Mouse (Mus musculus) CH12.LX (cell line): ENCODE measurements at regions not wholly inside any gene's neighbourhood (a gene's known extent, or its start where the extent isn't known, plus 50 kb on each side); places are given as distances from the start of the nearest gene placed in this dataset.

Experiments used
- DNase-seq: peaks from one replicate; pipeline ENCODE4 v3.0.0-alpha.2; 2013; ENCODE audit errors: extremely low read depth
- H3K27ac ChIP-seq: 2 replicates; pipeline ENCODE4 v1.5.1; 2012; ENCODE audit warnings: low read depth, mild to moderate bottlenecking, control low read depth, moderate library complexity; ENCODE audit not compliant: insufficient read depth
- H3K27me3 ChIP-seq: replicated peaks from 2 replicates; pipeline ENCODE3; 2012; ENCODE audit warnings: inconsistent platforms
- H3K36me3 ChIP-seq, 2 experiments: replicated peaks in 1 of 2; 2 replicates each; pipeline versions ENCODE3 to v1.6.1; 2012; ENCODE audit warnings: inconsistent platforms in 1 of 2, low read length in 1 of 2, mild to moderate bottlenecking in 1 of 2, mixed read lengths in 1 of 2, moderate library complexity in 1 of 2; ENCODE audit not compliant: control insufficient read depth in 1 of 2, insufficient read depth in 1 of 2
- H3K4me1 ChIP-seq, 2 experiments: 2 replicates each; pipeline ENCODE4 v1.6.1; 2012; ENCODE audit warnings: inconsistent platforms in 1 of 2, moderate library complexity in 1 of 2; ENCODE audit not compliant: insufficient read depth in 2 of 2, control insufficient read depth in 1 of 2
- H3K4me2 ChIP-seq: 2 replicates; pipeline ENCODE4 v1.6.1; 2012; ENCODE audit warnings: low read depth, mild to moderate bottlenecking, control low read depth; ENCODE audit not compliant: poor library complexity, insufficient read depth, severe bottlenecking
- H3K4me3 ChIP-seq, 3 experiments: fragments of 150-350 bp in 1 of 3; sonication (generic) in 1 of 3; replicated peaks in 1 of 3; 2 replicates each; pipeline versions ENCODE3 to v1.5.1; 2011 to 2012; ENCODE audit warnings: low read depth in 2 of 3, low read length in 2 of 3, mild to moderate bottlenecking in 2 of 3, moderate library complexity in 2 of 3, control low read depth in 1 of 3, improper control_type of control experiment in 1 of 3, inconsistent platforms in 1 of 3, mixed read lengths in 1 of 3; ENCODE audit not compliant: poor library complexity in 1 of 3
- H3K79me2 ChIP-seq: replicated peaks from 2 replicates; pipeline ENCODE4 v1.6.1; 2012; ENCODE audit warnings: mild to moderate bottlenecking, moderate library complexity; ENCODE audit not compliant: control insufficient read depth, poor library complexity, insufficient read depth, severe bottlenecking; ENCODE audit errors: extremely low read depth
- H3K9ac ChIP-seq: 2 replicates; pipeline ENCODE4 v1.6.1; 2012; ENCODE audit warnings: low read depth, mild to moderate bottlenecking, control low read depth, moderate library complexity; ENCODE audit not compliant: insufficient read depth
- H3K9me3 ChIP-seq: replicated peaks from 2 replicates; pipeline ENCODE3; 2012; ENCODE audit warnings: low read length, inconsistent platforms, mixed read lengths
- BHLHE40 ChIP-seq: IDR thresholded peaks from 2 replicates; pipeline ENCODE4 v1.6.1; 2011; ENCODE audit warnings: mild to moderate bottlenecking, low read depth, low read length, improper control_type of control experiment
- CHD2 ChIP-seq: IDR thresholded peaks from 2 replicates; pipeline ENCODE4 v1.6.1; 2011; ENCODE audit warnings: low read length, improper control_type of control experiment
- CTCF ChIP-seq, 2 experiments: IDR thresholded peaks in 1 of 2; conservative IDR thresholded peaks in 1 of 2; 2 replicates each; pipeline ENCODE4 v1.5.1; 2011 to 2012; ENCODE audit warnings: low read depth in 2 of 2, low read length in 2 of 2, improper control_type of control experiment in 1 of 2, inconsistent platforms in 1 of 2, mild to moderate bottlenecking in 1 of 2, moderate library complexity in 1 of 2
- E2F4 ChIP-seq: IDR thresholded peaks from 2 replicates; pipeline ENCODE4 v1.6.1; 2011; ENCODE audit warnings: low read depth, low read length, improper control_type of control experiment; ENCODE audit not compliant: insufficient replicate concordance
- ELF1 ChIP-seq: IDR thresholded peaks from 2 replicates; pipeline ENCODE4 v1.6.1; 2014; ENCODE audit warnings: low read depth, mild to moderate bottlenecking, inconsistent platforms, low read length, improper control_type of control experiment
- EP300 ChIP-seq: IDR thresholded peaks from 2 replicates; pipeline ENCODE4 v1.6.1; 2011; ENCODE audit warnings: low read length, improper control_type of control experiment
- GABPA ChIP-seq: IDR thresholded peaks from 2 replicates; pipeline ENCODE4 v1.6.1; 2012; ENCODE audit warnings: low read depth, low read length, improper control_type of control experiment, inconsistent platforms; ENCODE audit not compliant: insufficient replicate concordance
- IRF4 ChIP-seq: IDR thresholded peaks from 2 replicates; pipeline ENCODE4 v1.6.1; 2014; ENCODE audit warnings: low read depth, mild to moderate bottlenecking, inconsistent platforms, low read length, improper control_type of control experiment
- JUN ChIP-seq: IDR thresholded peaks from 2 replicates; pipeline ENCODE4 v1.6.1; 2011; ENCODE audit warnings: low read depth, mild to moderate bottlenecking, low read length, improper control_type of control experiment, moderate library complexity; ENCODE audit not compliant: insufficient read depth
- MEF2A ChIP-seq: IDR thresholded peaks from 2 replicates; pipeline ENCODE4 v1.6.1; 2014; ENCODE audit warnings: low read depth, mild to moderate bottlenecking, inconsistent platforms, low read length, improper control_type of control experiment, borderline replicate concordance
- MYC ChIP-seq: IDR thresholded peaks from 2 replicates; pipeline ENCODE4 v1.6.1; 2011; ENCODE audit warnings: low read depth, mild to moderate bottlenecking, improper control_type of control experiment, low read length
- NELFE ChIP-seq: IDR thresholded peaks from 2 replicates; pipeline ENCODE4 v1.6.1; 2011; ENCODE audit warnings: low read depth, low read length, improper control_type of control experiment
- NRF1 ChIP-seq: IDR thresholded peaks from 2 replicates; pipeline ENCODE4 v1.6.1; 2014; ENCODE audit warnings: low read depth, mild to moderate bottlenecking, inconsistent platforms, low read length, improper control_type of control experiment, moderate library complexity
- POLR2AphosphoS2 ChIP-seq: IDR thresholded peaks from 2 replicates; pipeline ENCODE4 v1.6.1; 2011; ENCODE audit warnings: low read depth, low read length, improper control_type of control experiment
- RAD21 ChIP-seq: IDR thresholded peaks from 2 replicates; pipeline ENCODE4 v1.6.1; 2011; ENCODE audit warnings: low read depth, mild to moderate bottlenecking, low read length, improper control_type of control experiment, moderate library complexity
- SIN3A ChIP-seq: IDR thresholded peaks from 2 replicates; pipeline ENCODE4 v1.6.1; 2012; ENCODE audit warnings: low read length, improper control_type of control experiment, inconsistent platforms
- SMC3 ChIP-seq: IDR thresholded peaks from 2 replicates; pipeline ENCODE4 v1.6.1; 2011; ENCODE audit warnings: low read depth, low read length, improper control_type of control experiment
- TBP ChIP-seq: conservative IDR thresholded peaks from 2 replicates; pipeline ENCODE4 v1.6.1; 2011; ENCODE audit warnings: low read depth, low read length, improper control_type of control experiment
- TCF12 ChIP-seq: IDR thresholded peaks from 2 replicates; pipeline ENCODE4 v1.6.1; 2014; ENCODE audit warnings: low read depth, mild to moderate bottlenecking, inconsistent platforms, low read length, improper control_type of control experiment
- USF1 ChIP-seq: IDR thresholded peaks from 2 replicates; pipeline ENCODE4 v1.6.1; 2014; ENCODE audit warnings: low read depth, mild to moderate bottlenecking, inconsistent platforms, low read length, improper control_type of control experiment
- USF2 ChIP-seq: conservative IDR thresholded peaks from 2 replicates; pipeline ENCODE4 v1.6.1; 2011; ENCODE audit warnings: low read depth, low read length, improper control_type of control experiment
- ZKSCAN1 ChIP-seq: IDR thresholded peaks from 2 replicates; pipeline ENCODE4 v1.6.1; 2012; ENCODE audit warnings: low read depth, inconsistent platforms, low read length, improper control_type of control experiment, borderline replicate concordance
- ZNF384 ChIP-seq: IDR thresholded peaks from 2 replicates; pipeline ENCODE4 v1.6.1; 2012; ENCODE audit warnings: low read depth, low read length, improper control_type of control experiment, inconsistent platforms
- dilution Hi-C: fragments of 300-500 bp; cut with MboI; formaldehyde crosslinking; loops from 2 replicates; pipeline ENCODE4 v1.14.3; 2020; ENCODE audit warnings: low sequenced_read_pairs; ENCODE audit not compliant: extremely low pct_unique_long_range_greater_than_20kb, extremely low pct_ligation_motif_present
- in situ Hi-C: fragments of 300-500 bp; cut with MboI; formaldehyde crosslinking; loops from 3 replicates; pipeline ENCODE4 v1.14.3; 2019; ENCODE audit warnings: low sequenced_read_pairs, low pct_ligation_motif_present, low pct_unique_long_range_greater_than_20kb, mixed read lengths

- Histone ChIP-seq H3K9me3 (no peaks in the 10 kb centered on the region), H3K79me2 (no peaks in the 10 kb centered on the region), H3K27me3 (no peaks in the 10 kb centered on the region), H3K36me3 (no peaks in the 10 kb centered on the region), H3K4me3 (no peak overlapping the region), H3K27ac (no peak overlapping the region), H3K4me1 (peaks cover 0 to 2% of the 10 kb centered on the region in 2 experiments; a peak in 1 of 4 replicates), H3K4me2 (no peak overlapping the region), H3K9ac (no peak overlapping the region)
- in situ Hi-C loops, result no loop called here
- TF ChIP-seq CTCF (conservative IDR thresholded peaks at IDR 0.05 in 1 of 2, IDR thresholded peaks at IDR 0.05 in 1 of 2; ENCODE audit: low read depth in 2 of 2, low read length in 2 of 2), result no peak
- TF ChIP-seq ZNF384, result no peak
- TF ChIP-seq TBP, result no peak
- no peak for TF ChIP-seq TCF12
- TF ChIP-seq NRF1, result no peak
- no peak for TF ChIP-seq NELFE
- TF ChIP-seq POLR2AphosphoS2, result no peak
- TF ChIP-seq ELF1, result no peak
- no peak for TF ChIP-seq MYC
- TF ChIP-seq JUN, result no peak
- no peak for TF ChIP-seq ZKSCAN1
- TF ChIP-seq SMC3, result no peak
- no peak for TF ChIP-seq BHLHE40
- TF ChIP-seq USF1, result no peak
- no peak for TF ChIP-seq EP300
- no peak for TF ChIP-seq SIN3A
- no peak for TF ChIP-seq USF2
- TF ChIP-seq MEF2A, result no peak
- no peak for TF ChIP-seq CHD2
- DNase-seq, result no peak
- dilution Hi-C loops, result no loop called here
Observed at GRCm38 (mm10) chr6:49759614-49760013, 62.9 kb upstream of the Npy start.

GRCm38 (mm10) chr6:49764746-49765145, 57.8 kb upstream of the Npy start:
- Histone ChIP-seq H3K4me3 (no peak overlapping the region), H3K79me2 (no peaks in the 10 kb centered on the region), H3K27ac (no peak overlapping the region), H3K36me3 (no peaks in the 10 kb centered on the region), H3K9ac (no peak overlapping the region), H3K4me1 (no peaks in the 10 kb centered on the region), H3K27me3 (no peaks in the 10 kb centered on the region), H3K9me3 (no peaks in the 10 kb centered on the region), H3K4me2 (no peak overlapping the region)
- dilution Hi-C loops (no loop called here), in situ Hi-C loops (no loop called here)
- TF ChIP-seq SIN3A (no peak), IRF4 (no peak), EP300 (no peak), GABPA (no peak), E2F4 (no peak), USF2 (no peak), ZNF384 (no peak), JUN (no peak), RAD21 (no peak)
- no peak for DNase-seq
